10 mouse cellular contexts compared by ENCODE assay signal in the genomic region with DNA sequence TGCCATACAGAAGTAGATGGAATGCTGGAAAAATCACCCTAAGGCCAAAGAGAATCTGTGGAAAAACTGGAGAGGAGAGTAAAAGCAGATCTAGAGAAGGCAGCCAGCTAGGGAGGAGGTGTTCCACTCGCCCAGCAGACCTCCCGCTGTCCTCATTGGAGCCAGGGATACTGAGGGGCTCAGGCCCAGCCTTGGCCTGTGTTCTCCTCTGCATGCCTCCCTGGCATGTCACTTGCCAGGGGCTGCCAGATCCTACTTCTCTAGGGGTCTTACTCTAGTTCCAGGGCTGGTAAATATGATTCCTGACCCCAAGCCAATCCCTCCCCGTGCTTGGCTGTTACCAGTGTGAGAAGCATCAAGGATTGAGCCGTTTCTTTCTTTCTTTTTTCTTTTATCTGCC. TPM values are rescaled to one million over a fixed set of nuclear protein-coding genes. Genes with fewer than 3 reads are reported as not detected.
DNase-seq lines count a peak whose midpoint lies in the region; ATAC-seq lines count a peak whose summit lies in the region.
"Had no signal": no experiment of that assay in that cellular context is flagged by ENCODE, and none has a peak within 500 bp of the region (broad histone marks: within the 10 kb centered on the region; RNA-seq: fewer than 3 reads in every experiment).

No protein-coding gene starts in this region.

- no peak overlapping the region for H3K27ac ChIP-seq in hindbrain, embryonic 14.5 days
- no peak overlapping the region for H3K27ac ChIP-seq in hindbrain, embryonic 12.5 days
- peak overlapping the region; percentile 80 for H3K27ac ChIP-seq in forebrain, embryonic 12.5 days
- peak overlapping the region; percentile 94 for H3K27ac ChIP-seq in limb, embryonic 12.5 days
- H3K27ac ChIP-seq: liver, embryonic 15.5 days had no signal

- no peaks in the 10 kb centered on the region for H3K36me3 ChIP-seq in hindbrain, embryonic 14.5 days (replicated peaks; ENCODE audit: control insufficient read depth, insufficient read depth)
- no peaks in the 10 kb centered on the region for H3K36me3 ChIP-seq in hindbrain, embryonic 12.5 days
- no peaks in the 10 kb centered on the region for H3K36me3 ChIP-seq in forebrain, embryonic 12.5 days (replicated peaks)
- no peaks in the 10 kb centered on the region for H3K36me3 ChIP-seq in limb, embryonic 12.5 days
- H3K36me3 ChIP-seq: liver, embryonic 15.5 days had no signal

- H3K9me3 ChIP-seq in hindbrain, embryonic 14.5 days (ENCODE audit: control insufficient read depth, low read length): no peaks in the 10 kb centered on the region
- no peaks in the 10 kb centered on the region for H3K9me3 ChIP-seq in hindbrain, embryonic 12.5 days (replicated peaks)
- H3K9me3 ChIP-seq in forebrain, embryonic 12.5 days: no peaks in the 10 kb centered on the region
- H3K9me3 ChIP-seq in limb, embryonic 12.5 days: no peaks in the 10 kb centered on the region
- H3K9me3 ChIP-seq: liver, embryonic 15.5 days had no signal

- no peak overlapping the region for H3K9ac ChIP-seq in hindbrain, embryonic 14.5 days
- H3K9ac ChIP-seq in hindbrain, embryonic 12.5 days: no peak overlapping the region
- H3K9ac ChIP-seq in forebrain, embryonic 12.5 days: no peak overlapping the region
- H3K9ac ChIP-seq in limb, embryonic 12.5 days (replicated peaks): 0 out of 2 replicates have a peak overlapping the region, but pooled peaks have one; percentile 18
- H3K9ac ChIP-seq: liver, embryonic 15.5 days had no signal

- no peak overlapping the region for H3K4me2 ChIP-seq in hindbrain, embryonic 14.5 days (replicated peaks)
- H3K4me2 ChIP-seq in hindbrain, embryonic 12.5 days (replicated peaks): no peak overlapping the region
- no peak overlapping the region for H3K4me2 ChIP-seq in forebrain, embryonic 12.5 days
- peak overlapping the region; percentile 11; the same call in 1 of the 2 replicates for H3K4me2 ChIP-seq in limb, embryonic 12.5 days
- H3K4me2 ChIP-seq: liver, embryonic 15.5 days had no signal

- DNase-seq in cerebellum, adult 9-11 months: peak; percentile 21
- DNase-seq in cerebellum, postnatal 25 days: no peak
- DNase-seq in hindbrain, embryonic 14.5 days (ENCODE audit: low spot score): no peak
- no peak for DNase-seq in left cerebral cortex, adult 11 months (ENCODE audit: low spot score)
- no peak for DNase-seq in retina, postnatal 1 day

- no peak overlapping the region for H3K4me3 ChIP-seq in hindbrain, embryonic 14.5 days (replicated peaks; ENCODE audit: low read length)
- no peak overlapping the region for H3K4me3 ChIP-seq in hindbrain, embryonic 12.5 days
- no peak overlapping the region for H3K4me3 ChIP-seq in forebrain, embryonic 12.5 days (replicated peaks)
- H3K4me3 ChIP-seq in limb, embryonic 12.5 days (replicated peaks): no peak overlapping the region
- H3K4me3 ChIP-seq: liver, embryonic 15.5 days had no signal

- 36% methylated on average over 4 of the region's 4 CpGs for WGBS in hindbrain, embryonic 14.5 days
- 37% methylated on average over 4 of the region's 4 CpGs for WGBS in hindbrain, embryonic 12.5 days
- WGBS in forebrain, embryonic 12.5 days: 38% methylated on average over 4 of the region's 4 CpGs
- WGBS in limb, embryonic 12.5 days: 37% methylated on average over 4 of the region's 4 CpGs

- ATAC-seq in hindbrain, embryonic 14.5 days (ENCODE audit: low FRiP score): 0 out of 2 replicates have a peak, but pooled peaks have one; percentile 35
- ATAC-seq in hindbrain, embryonic 12.5 days (ENCODE audit: low FRiP score): no peak
- no peak for ATAC-seq in forebrain, embryonic 12.5 days (ENCODE audit: low FRiP score)
- no peak for ATAC-seq in limb, embryonic 12.5 days (ENCODE audit: insufficient number of reproducible peaks, insufficient read depth, low FRiP score, low TSS enrichment, low read depth)
- ATAC-seq: activated CD4-positive, CD25-positive, alpha-beta regulatory T cell, adult 4 months had no signal

- H3K4me1 ChIP-seq in hindbrain, embryonic 14.5 days (replicated peaks; ENCODE audit: control insufficient read depth, insufficient read depth, low read length): peaks cover 20% of the 10 kb centered on the region
- peaks cover 39% of the 10 kb centered on the region for H3K4me1 ChIP-seq in hindbrain, embryonic 12.5 days
- peaks cover 30% of the 10 kb centered on the region for H3K4me1 ChIP-seq in forebrain, embryonic 12.5 days
- H3K4me1 ChIP-seq in limb, embryonic 12.5 days (replicated peaks): peaks cover 69% of the 10 kb centered on the region
- H3K4me1 ChIP-seq: liver, embryonic 15.5 days had no signal

- H3K27me3 ChIP-seq in hindbrain, embryonic 14.5 days (ENCODE audit: control insufficient read depth, insufficient read depth, low read length): peaks cover 6% of the 10 kb centered on the region
- H3K27me3 ChIP-seq in hindbrain, embryonic 12.5 days: peaks cover 20% of the 10 kb centered on the region
- peaks cover 5% of the 10 kb centered on the region for H3K27me3 ChIP-seq in forebrain, embryonic 12.5 days
- no peaks in the 10 kb centered on the region for H3K27me3 ChIP-seq in limb, embryonic 12.5 days
- H3K27me3 ChIP-seq: liver, embryonic 15.5 days had no signal

RNA-seq across cellular contexts. Expression of a gene that starts 59.5 kb away (rescaled TPM):
- polyA plus RNA-seq in hindbrain, embryonic 14.5 days (2014; fragmentation: Nextera tagmentation; extraction: Ambion mirVana): 3.1 and 5.0 TPM in 2 replicates
- 15.8 and 21.5 TPM in 2 replicates for polyA plus RNA-seq in hindbrain, embryonic 12.5 days (2016; fragmentation: Nextera tagmentation; extraction: Ambion mirVana)
- polyA plus RNA-seq in forebrain, embryonic 12.5 days (2016; fragmentation: Nextera tagmentation; extraction: Ambion mirVana): 23.4 and 23.7 TPM in 2 replicates
- 19.9 and 25.0 TPM in 2 replicates for polyA plus RNA-seq in limb, embryonic 12.5 days (2016; fragmentation: Nextera tagmentation; extraction: Ambion mirVana)

Comparison
In these comparisons a context has a peak if more than half of its experiments do, and no peak if none do; other contexts are left out.
1. H3K27ac ChIP-seq: peak in forebrain, embryonic 12.5 days (single experiment) and limb, embryonic 12.5 days (single experiment); none in hindbrain, embryonic 14.5 days (single experiment) and hindbrain, embryonic 12.5 days (single experiment).